Mouse (Mus musculus): Measurements from ENCODE around the gene Pbld1.

The Pbld1 gene

GRCm38 (mm10) chr10:63059862-63060261, at the start of gene Pbld1:
Gene Pbld1, plus strand, starts transcription at chr10:63060162.
- no peak for DNase-seq (ENCODE audit: low spot score in 2 of 2)

GRCm38 (mm10) chr10:63010268-63010667, 49.7 kb upstream of the Pbld1 start:
- no peak for DNase-seq (ENCODE audit: low spot score in 2 of 2)

GRCm38 (mm10) chr10:63011556-63011955, 48.4 kb upstream of the Pbld1 start:
- DNase-seq (ENCODE audit: low spot score in 2 of 2): no peak

DNA sequence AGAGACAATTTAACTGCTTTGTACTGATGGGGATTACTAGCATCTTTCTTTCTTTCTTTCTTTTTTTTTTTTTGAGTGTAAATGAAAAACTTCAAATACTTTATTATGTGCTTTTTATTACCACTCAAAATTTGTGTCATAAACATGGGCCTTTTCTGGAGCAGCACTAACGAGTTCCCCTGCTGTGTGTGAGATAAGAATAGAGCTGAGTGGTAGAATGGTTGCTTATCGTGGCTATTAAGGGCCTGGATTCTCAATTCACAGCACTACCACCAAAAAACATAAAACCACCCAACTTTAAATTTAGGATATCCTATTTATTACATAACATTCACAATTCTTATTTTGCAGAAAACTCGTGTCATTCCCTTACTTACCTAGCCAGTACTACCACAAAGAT, 46.5 kb upstream of the Pbld1 start:
- no peak for DNase-seq (ENCODE audit: low spot score in 2 of 2)

DNA sequence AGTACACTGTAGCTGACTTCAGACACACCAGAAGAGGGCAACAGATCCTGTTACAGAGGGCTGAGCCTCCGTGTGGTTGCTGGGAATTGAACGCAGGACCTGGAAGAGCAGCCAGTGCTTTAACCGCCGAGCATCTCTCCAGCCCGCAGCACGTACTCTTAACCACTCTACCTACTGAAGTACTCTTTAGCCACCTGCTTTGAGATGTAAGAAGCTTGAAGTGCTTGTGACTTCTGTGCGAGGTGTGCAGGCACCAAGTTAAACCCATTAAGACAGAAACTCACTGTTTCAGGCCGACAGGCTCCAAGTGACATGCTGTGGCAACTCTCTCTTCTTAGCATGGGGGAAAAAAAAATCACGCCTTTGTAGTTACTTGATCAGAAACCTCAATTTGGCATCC, 45.8 kb upstream of the Pbld1 start:
- DNase-seq (ENCODE audit: low spot score in 2 of 2): no peak

DNA sequence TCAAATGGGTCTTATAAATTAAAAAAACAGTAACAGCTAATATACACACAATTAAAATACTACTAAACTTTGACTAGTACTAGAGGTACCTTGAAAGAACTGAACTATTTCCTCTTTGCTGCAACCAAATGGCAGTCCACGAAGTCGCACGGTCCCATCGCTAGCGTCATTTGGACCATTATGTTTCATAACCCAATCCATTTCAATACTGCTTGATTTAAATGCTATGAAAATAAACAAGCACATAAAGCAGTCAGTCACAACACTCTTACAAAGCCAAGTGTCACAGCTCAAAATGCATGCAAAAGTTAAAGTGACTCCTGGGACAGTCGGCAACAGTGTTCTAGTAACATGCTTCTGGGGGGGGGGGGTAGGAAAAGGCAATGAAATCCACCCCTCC, 40.7 kb upstream of the Pbld1 start:
- no peak for DNase-seq (ENCODE audit: low spot score in 2 of 2)

DNA sequence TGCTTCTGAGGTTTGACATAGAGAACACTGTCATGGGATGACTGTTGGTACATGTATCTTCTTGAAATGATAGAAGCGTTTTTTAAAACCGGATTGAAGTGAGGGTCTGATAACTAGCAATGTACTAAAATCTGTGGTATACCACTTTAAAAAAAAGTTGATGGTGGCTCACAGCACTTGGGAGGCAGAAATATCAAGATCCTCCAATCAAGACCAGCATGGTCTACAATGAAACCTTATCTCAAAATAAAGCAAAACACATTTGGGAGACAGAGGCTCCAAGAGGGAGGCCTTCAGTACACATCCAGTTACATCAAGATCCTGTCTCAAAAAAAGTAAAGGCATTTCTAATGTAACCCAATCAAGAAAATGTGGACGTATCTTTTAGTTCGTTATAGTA, 38.3 kb upstream of the Pbld1 start:
- no peak for DNase-seq (ENCODE audit: low spot score in 2 of 2)

GRCm38 (mm10) chr10:63022541-63023120, 37.3 kb upstream of the Pbld1 start:
- DNase-seq (ENCODE audit: low spot score in 2 of 2): peak in 1 of 2 experiments; percentile 63

DNA sequence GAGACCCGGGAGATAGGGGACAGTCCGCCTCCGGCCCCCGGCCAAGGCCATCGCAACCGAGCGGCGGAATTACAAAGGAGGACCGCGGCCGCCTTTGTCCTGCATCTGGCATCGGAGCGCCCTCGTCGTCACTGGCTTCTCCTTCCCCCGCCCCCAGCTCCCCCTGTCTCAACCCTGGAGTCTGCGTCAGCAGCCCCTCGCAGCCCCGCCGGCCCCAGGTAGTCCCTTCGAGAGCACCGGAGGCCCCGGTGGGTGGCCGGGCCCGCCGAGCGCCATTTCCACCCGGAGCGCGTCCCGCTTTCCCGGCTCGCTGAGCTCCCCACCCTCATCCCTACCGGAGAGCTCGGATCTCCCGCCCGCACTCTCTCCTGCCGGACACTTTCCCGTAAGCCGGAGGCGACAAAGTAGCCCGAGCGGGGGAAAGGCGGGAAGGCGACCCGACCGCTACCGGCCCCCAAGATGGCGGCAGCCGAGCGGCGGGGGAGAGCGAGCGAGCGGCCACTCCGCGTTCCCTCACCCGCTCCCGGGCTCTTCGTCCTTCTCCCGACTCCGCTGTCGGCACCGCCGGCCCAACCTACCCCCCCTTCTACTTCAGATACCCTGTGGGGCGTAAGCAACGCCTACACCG, 36.7 kb upstream of the Pbld1 start:
- DNase-seq (ENCODE audit: low spot score in 2 of 2): peak; percentile 55 to 85

- peak; percentile 98 to 99 for DNase-seq (ENCODE audit: low spot score in 2 of 2)
Measured at GRCm38 (mm10) chr10:63023749-63024579, 36.0 kb upstream of the Pbld1 start, which contains the start of the genes Hnrnph3 and Pbld2. Gene Hnrnph3, minus strand, starts transcription at chr10:63024217. Gene Pbld2, plus strand, starts transcription at chr10:63024315.

GRCm38 (mm10) chr10:63024580-63024910, 35.4 kb upstream of the Pbld1 start:
- DNase-seq (ENCODE audit: low spot score in 2 of 2): peak; percentile 37 to 70

GRCm38 (mm10) chr10:63025016-63025415, 34.9 kb upstream of the Pbld1 start:
- no peak for DNase-seq (ENCODE audit: low spot score in 2 of 2)

GRCm38 (mm10) chr10:63025491-63026011, 34.4 kb upstream of the Pbld1 start:
- DNase-seq (ENCODE audit: low spot score in 2 of 2): no peak

DNA sequence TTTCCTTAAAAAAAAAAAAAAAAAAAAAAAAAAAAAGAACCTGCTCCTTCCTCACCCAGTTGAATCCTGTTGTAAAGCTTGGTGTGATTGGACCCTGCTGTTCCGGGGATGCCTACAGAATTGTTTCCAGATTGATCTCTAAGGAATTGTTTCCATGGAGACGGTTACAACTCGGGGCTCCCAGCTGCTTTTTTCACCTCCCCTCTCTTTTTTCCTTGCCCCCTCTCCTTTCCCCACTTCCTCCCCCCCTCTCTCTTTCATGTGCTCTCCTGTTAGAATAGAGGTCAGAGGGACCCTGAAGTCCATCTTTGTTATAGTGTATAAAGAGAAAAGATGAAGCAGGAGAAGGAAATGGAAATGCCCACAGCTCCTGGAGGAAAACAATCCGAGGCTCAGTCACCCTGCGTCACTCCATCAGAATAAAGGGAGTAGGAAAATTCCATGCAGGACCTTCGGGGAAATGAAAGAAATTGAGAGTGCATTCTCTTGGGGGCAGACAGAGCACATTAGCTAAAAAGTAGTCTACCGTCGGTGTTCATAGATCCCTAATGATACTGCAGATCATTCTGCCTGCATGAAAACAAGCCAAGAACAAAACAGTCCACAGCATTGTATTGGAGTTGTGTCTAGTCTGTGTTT, 33.7 kb upstream of the Pbld1 start:
- no peak for DNase-seq (ENCODE audit: low spot score in 2 of 2)

DNA sequence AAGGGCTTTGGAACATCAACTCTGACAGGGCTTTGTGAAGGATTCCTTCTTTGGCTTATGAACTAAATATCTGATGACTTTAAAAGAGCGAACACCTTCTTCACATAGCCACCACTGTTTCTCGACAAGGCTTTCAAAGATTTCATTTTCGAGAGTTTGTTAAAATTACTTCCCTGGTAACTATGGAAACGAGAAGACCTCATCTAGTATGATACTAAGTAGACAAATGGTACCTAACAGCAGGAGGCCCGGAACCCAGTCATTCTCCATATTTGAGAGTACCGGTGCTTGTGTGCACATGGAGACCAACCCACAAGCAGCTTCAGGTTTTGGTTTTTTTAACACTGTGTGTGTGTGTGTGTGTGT, 33.2 kb upstream of the Pbld1 start:
- DNase-seq (ENCODE audit: low spot score in 2 of 2): no peak

- no peak for DNase-seq (ENCODE audit: low spot score in 2 of 2)
Measured at GRCm38 (mm10) chr10:63027376-63028161, 32.4 kb upstream of the Pbld1 start.

DNA sequence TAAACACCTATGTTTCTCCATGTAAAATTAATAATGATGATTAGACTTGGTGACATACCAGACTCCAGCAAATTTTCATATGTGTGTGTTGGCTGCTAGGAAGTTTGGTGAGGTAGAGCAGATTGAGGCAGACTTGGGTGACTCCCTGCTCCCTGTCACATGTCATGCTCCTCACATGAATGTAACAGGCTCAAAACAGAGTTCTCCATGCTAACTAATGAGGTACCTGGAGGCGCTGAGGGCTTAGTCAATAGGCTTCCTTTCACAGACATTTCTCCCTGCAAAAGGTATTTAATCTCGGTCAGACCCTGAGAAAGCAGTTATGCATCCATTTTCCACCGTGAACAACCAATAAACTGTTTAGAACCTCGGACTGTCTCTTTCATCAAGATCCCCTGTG, 31.6 kb upstream of the Pbld1 start:
- DNase-seq (ENCODE audit: low spot score in 2 of 2): no peak

- no peak for DNase-seq (ENCODE audit: low spot score in 2 of 2)
Measured at GRCm38 (mm10) chr10:63032267-63032666, 27.7 kb upstream of the Pbld1 start.

GRCm38 (mm10) chr10:63032956-63033355, 27.0 kb upstream of the Pbld1 start:
- DNase-seq (ENCODE audit: low spot score in 2 of 2): no peak

- no peak for DNase-seq (ENCODE audit: low spot score in 2 of 2)
Measured at GRCm38 (mm10) chr10:63038571-63039320, 21.2 kb upstream of the Pbld1 start.
